Mouse (Mus musculus): ENCODE measurements around the gene Atp11c. TPM values are rescaled to one million over a fixed set of nuclear protein-coding genes. Genes with fewer than 3 reads are reported as not detected.

The Atp11c gene
- polyA plus RNA-seq (2012; rRNA removed) = 2.4 and 3.4 TPM in 2 replicates
- polyA plus RNA-seq (2014; fragmentation: Nextera tagmentation; extraction: Ambion mirVana) = 4.9 and 5.1 TPM in 2 replicates

DNA sequence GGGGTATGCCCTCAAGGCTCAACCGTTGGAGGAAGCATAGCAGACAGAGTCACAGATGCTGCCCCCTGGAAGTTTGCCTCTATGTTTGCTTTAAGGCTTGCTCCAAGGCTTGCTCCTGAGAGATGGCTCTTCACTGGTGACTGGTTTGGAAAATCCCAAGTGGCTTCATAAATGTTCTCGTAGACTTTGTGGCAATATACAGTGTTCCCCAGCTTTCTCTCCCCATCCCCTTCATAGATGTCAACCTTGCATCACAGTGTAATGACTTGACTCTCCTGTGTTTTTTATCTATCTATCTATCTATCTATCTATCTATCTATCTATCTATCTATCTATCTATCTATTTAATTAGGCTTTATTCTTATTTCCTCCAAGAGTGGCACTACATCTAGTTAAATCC, at the start of gene Atp11c:
TSS of gene Atp11c (minus strand) at position 101 of the 400 bp plus-strand sequence.
- H3K27ac ChIP-seq = no peak within 1 kb of the TSS
- TF ChIP-seq CTCF (IDR thresholded peaks at IDR 0.05; ENCODE audit: low read depth) (no peak), EP300 (IDR thresholded peaks at IDR 0.05; ENCODE audit: low read depth) (no peak)
- H3K4me1 ChIP-seq (replicated peaks; ENCODE audit: control insufficient read depth in 2 of 2, insufficient read depth in 2 of 2, low read length in 1 of 2) = no peaks in the 10 kb centered on the region
- no peak within 1 kb of the TSS for H3K4me2 ChIP-seq (ENCODE audit: low read depth)
- H3K27me3 ChIP-seq (ENCODE audit: control insufficient read depth, insufficient read depth, low read length) = no peaks in the 10 kb centered on the region
- no peaks in the 10 kb centered on the region for H3K36me3 ChIP-seq (replicated peaks; ENCODE audit: control insufficient read depth, insufficient read depth, low read depth)
- WGBS (ENCODE audit: insufficient replicate concordance) = 75% methylated on average over 2 of the region's 2 CpGs
- H3K9ac ChIP-seq (replicated peaks) = no peak within 1 kb of the TSS
- no peak for DNase-seq (ENCODE audit: low read depth in 3 of 3, low spot score in 3 of 3)
- ATAC-seq (ENCODE audit: insufficient read depth) = no peak
- no peaks in the 10 kb centered on the region for H3K9me3 ChIP-seq (ENCODE audit: control insufficient read depth, low read length)
- no peak within 1 kb of the TSS for H3K4me3 ChIP-seq (ENCODE audit: insufficient read depth in 1 of 2, low read depth in 2 of 2, low read length in 2 of 2)

DNA sequence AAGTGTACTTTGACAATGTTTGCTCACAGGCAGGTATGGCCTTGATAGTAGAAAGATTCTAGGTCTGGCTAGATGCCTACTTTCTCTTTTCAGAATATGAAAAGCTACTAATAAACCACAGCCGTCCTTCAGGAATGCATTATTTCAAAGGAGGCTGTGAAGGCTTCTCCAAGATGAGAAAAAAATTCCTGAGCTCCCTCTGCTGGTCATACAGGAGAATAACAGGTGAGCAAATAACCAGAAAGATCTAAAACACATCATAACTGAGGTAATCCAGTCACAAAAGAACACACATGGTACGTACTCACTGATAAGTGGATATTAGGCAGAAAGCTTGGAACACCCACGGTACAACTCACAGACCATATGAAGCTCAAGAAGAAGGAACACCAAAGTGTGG, 16.7 kb upstream of the Atp11c start:
- 32% methylated on average over 3 of the region's 3 CpGs for WGBS (ENCODE audit: insufficient replicate concordance)
- Histone ChIP-seq H3K4me2 (ENCODE audit: low read depth) (no peak overlapping the region), H3K4me1 (replicated peaks; ENCODE audit: control insufficient read depth in 2 of 2, insufficient read depth in 2 of 2, low read length in 1 of 2) (no peaks in the 10 kb centered on the region), H3K27ac (no peak overlapping the region), H3K9me3 (ENCODE audit: control insufficient read depth, low read length) (no peaks in the 10 kb centered on the region), H3K4me3 (ENCODE audit: insufficient read depth in 1 of 2, low read depth in 2 of 2, low read length in 2 of 2) (no peak overlapping the region), H3K36me3 (replicated peaks; ENCODE audit: control insufficient read depth, insufficient read depth, low read depth) (no peaks in the 10 kb centered on the region), H3K9ac (replicated peaks) (no peak overlapping the region), H3K27me3 (ENCODE audit: control insufficient read depth, insufficient read depth, low read length) (no peaks in the 10 kb centered on the region)
- no peak for DNase-seq (ENCODE audit: low read depth in 3 of 3, low spot score in 3 of 3)
- TF ChIP-seq CTCF (IDR thresholded peaks at IDR 0.05; ENCODE audit: low read depth) (peak; percentile 34; the same call in 1 of the 2 replicates), EP300 (IDR thresholded peaks at IDR 0.05; ENCODE audit: low read depth) (no peak)
- ATAC-seq (ENCODE audit: insufficient read depth) = no peak

DNA sequence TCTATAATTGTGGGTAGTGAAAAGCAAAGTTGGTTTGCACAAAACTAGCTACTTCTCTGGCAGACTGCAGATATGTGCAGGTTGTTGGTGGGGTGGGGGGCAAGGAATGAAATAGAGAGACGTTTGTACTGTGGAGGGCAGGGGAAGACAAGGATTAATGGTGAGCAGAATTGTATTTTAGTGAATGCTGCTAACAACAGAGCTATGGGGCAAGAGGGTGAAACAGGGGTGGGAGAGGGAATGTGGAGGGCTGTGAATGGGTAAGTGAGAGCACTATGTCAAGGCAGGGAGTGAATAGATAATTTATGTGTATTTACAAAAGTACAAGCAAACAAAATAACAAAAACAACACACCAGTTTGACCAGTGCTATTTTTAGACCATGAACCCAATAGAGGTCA, 22.0 kb downstream of the Atp11c start:
- Histone ChIP-seq H3K36me3 (replicated peaks; ENCODE audit: control insufficient read depth, insufficient read depth, low read depth) (no peaks in the 10 kb centered on the region), H3K9ac (replicated peaks) (no peak overlapping the region), H3K4me2 (ENCODE audit: low read depth) (no peak overlapping the region), H3K4me3 (ENCODE audit: insufficient read depth in 1 of 2, low read depth in 2 of 2, low read length in 2 of 2) (no peak overlapping the region), H3K9me3 (ENCODE audit: control insufficient read depth, low read length) (no peaks in the 10 kb centered on the region), H3K4me1 (replicated peaks; ENCODE audit: control insufficient read depth in 2 of 2, insufficient read depth in 2 of 2, low read length in 1 of 2) (no peaks in the 10 kb centered on the region), H3K27me3 (ENCODE audit: control insufficient read depth, insufficient read depth, low read length) (no peaks in the 10 kb centered on the region), H3K27ac (no peak overlapping the region)
- TF ChIP-seq EP300 (IDR thresholded peaks at IDR 0.05; ENCODE audit: low read depth) (no peak), CTCF (IDR thresholded peaks at IDR 0.05; ENCODE audit: low read depth) (no peak)
- ATAC-seq (ENCODE audit: insufficient read depth) (no peak), DNase-seq (ENCODE audit: low read depth in 3 of 3, low spot score in 3 of 3) (no peak)
- WGBS (ENCODE audit: insufficient replicate concordance) = 21% methylated on average over 1 of the region's 1 CpGs

DNA sequence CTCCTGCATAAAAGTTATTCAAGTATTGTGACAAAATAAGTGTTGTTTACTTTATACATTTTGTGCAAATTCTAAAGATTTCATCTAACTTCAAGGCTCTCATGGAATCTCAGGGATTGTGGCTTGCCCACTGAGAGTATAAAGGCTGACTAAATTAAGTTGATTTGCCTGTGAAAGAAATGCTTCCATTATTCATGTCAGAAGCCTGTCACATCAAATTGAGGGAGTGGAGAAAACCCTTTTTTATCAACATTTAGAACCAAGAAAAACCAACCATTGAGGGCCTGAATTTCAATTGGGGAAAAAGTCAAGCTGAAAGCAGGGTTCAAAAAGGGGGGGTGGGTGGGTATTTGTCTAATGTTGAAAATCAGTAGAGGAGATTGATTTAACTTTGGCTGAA, 23.5 kb downstream of the Atp11c start:
- Histone ChIP-seq H3K27ac (no peak overlapping the region), H3K4me3 (ENCODE audit: insufficient read depth in 1 of 2, low read depth in 2 of 2, low read length in 2 of 2) (no peak overlapping the region), H3K4me2 (ENCODE audit: low read depth) (no peak overlapping the region), H3K27me3 (ENCODE audit: control insufficient read depth, insufficient read depth, low read length) (no peaks in the 10 kb centered on the region), H3K9ac (replicated peaks) (no peak overlapping the region), H3K36me3 (replicated peaks; ENCODE audit: control insufficient read depth, insufficient read depth, low read depth) (no peaks in the 10 kb centered on the region), H3K9me3 (ENCODE audit: control insufficient read depth, low read length) (no peaks in the 10 kb centered on the region), H3K4me1 (replicated peaks; ENCODE audit: control insufficient read depth in 2 of 2, insufficient read depth in 2 of 2, low read length in 1 of 2) (no peaks in the 10 kb centered on the region)
- DNase-seq (ENCODE audit: low read depth in 3 of 3, low spot score in 3 of 3) (no peak), ATAC-seq (ENCODE audit: insufficient read depth) (no peak)
- no peak for TF ChIP-seq CTCF (IDR thresholded peaks at IDR 0.05; ENCODE audit: low read depth)
- TF ChIP-seq EP300 (IDR thresholded peaks at IDR 0.05; ENCODE audit: low read depth) = no peak

DNA sequence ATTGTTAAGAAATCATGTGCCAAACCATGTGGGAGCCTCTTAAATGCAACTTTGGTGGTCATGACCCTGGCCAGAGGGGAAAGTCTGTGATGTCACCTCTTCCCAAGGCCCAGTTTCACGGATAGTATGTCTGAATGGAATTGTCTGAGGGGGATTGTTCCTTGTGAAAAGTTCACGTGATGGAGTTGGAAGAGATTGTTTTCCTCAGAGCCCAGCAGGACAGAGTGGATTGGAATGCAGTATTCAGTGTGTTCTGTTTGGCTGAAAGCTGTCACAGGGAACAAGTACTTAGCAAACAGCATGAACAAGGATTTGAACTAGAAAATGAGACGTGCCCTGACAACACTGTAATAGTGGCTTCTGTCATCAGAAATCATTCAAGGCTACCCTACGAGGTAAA, 37.3 kb downstream of the Atp11c start:
- Histone ChIP-seq H3K27me3 (ENCODE audit: control insufficient read depth, insufficient read depth, low read length) (no peaks in the 10 kb centered on the region), H3K36me3 (replicated peaks; ENCODE audit: control insufficient read depth, insufficient read depth, low read depth) (no peaks in the 10 kb centered on the region), H3K27ac (no peak overlapping the region), H3K9me3 (ENCODE audit: control insufficient read depth, low read length) (no peaks in the 10 kb centered on the region), H3K4me3 (ENCODE audit: insufficient read depth in 1 of 2, low read depth in 2 of 2, low read length in 2 of 2) (no peak overlapping the region), H3K4me1 (replicated peaks; ENCODE audit: control insufficient read depth in 2 of 2, insufficient read depth in 2 of 2, low read length in 1 of 2) (no peaks in the 10 kb centered on the region), H3K9ac (replicated peaks) (no peak overlapping the region), H3K4me2 (ENCODE audit: low read depth) (no peak overlapping the region)
- no peak for ATAC-seq (ENCODE audit: insufficient read depth)
- 50% methylated on average over 4 of the region's 4 CpGs for WGBS (ENCODE audit: insufficient replicate concordance)
- no peak for TF ChIP-seq EP300 (IDR thresholded peaks at IDR 0.05; ENCODE audit: low read depth)
- TF ChIP-seq CTCF (IDR thresholded peaks at IDR 0.05; ENCODE audit: low read depth) = no peak
- DNase-seq (ENCODE audit: low read depth in 3 of 3, low spot score in 3 of 3) = no peak

All from liver, embryonic 14.5 days (tissue).